Mouse (Mus musculus) telencephalon, adult 2 months (tissue): ENCODE results near the gene Lif.

Experiments used
- DNase-seq: peaks from one replicate; pipeline ENCODE4 v3.0.0-alpha.2; 2011; ENCODE audit warnings: low read depth, low spot score

Gene Lif

GRCm38 (mm10) chr11:4298615-4299014 lies 41.3 kb downstream of the Lif start:
- no peak for DNase-seq

GRCm38 (mm10) chr11:4299191-4299590 lies 41.8 kb downstream of the Lif start:
- no peak for DNase-seq

GRCm38 (mm10) chr11:4299735-4300474 lies 42.5 kb downstream of the Lif start:
- no peak for DNase-seq

DNA sequence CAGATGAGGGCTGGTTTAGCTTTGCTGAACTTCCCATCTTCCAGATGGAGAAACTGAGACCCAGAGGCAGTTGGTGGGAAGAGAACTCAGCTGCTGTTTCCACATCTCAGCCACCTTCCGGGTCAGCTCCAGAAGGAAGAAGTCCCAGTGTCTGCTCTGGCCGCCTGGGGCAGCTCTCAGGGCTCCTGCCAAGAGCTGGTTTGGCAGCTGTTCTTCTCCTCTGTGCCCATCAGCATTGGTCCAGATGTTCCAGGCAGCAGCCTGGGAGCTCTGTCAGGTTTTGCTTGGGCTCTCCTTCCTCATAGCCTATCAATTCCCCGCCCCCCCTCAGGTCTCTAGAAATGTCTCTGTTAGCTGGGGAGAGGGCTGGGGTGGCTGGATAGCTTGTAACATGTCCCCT lies 43.3 kb downstream of the Lif start:
- no peak for DNase-seq

DNA sequence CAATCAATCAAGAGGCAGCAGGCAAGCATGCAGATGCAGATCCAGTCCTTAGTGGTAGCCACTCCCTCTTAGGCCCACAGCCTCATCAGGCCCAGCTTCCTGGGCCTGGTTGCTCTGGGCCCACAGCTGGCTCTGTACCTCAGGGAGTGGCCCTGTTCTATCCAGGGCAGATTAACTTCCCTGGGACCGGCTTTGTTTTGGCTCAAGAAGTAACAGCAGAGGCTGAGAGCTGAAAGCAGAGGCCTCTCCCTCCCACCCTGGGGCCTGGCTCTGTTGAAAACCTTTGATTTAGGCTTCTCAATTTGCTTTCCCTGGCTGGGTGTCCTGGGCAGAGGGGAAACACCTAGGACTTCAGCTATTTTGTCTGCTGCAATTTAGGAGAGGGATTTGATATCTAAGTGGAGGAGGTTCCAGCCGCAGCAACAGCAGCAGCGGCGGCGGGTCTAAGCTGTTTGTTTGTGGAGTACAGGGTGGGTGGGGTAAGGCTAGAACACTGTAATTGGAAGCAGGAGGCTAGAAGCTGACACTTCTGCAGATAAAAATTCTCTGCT lies 45.1 kb downstream of the Lif start:
- no peak for DNase-seq

GRCm38 (mm10) chr11:4303033-4303432 lies 45.7 kb downstream of the Lif start:
- no peak for DNase-seq

- no peak for DNase-seq
Observed at GRCm38 (mm10) chr11:4304203-4304602, 46.8 kb downstream of the Lif start.

DNA sequence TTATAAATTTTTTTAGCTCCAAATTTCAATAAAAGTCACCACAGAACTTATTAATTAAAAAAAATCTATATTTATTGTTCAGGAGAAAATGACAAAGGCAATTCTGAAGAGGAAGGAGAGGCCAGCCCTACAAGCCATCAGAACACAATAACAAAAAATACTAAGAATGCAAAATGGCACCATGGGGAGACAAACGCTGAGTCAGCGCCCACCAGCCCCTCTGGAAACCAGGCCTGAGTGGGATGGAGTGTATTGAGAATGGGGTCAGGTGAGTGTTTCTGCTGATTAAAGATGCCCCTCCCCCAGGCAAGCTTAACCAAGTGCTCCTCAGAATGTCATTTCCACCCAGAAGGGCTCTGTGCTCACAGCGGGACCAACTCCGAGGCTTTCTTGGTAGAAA lies 47.7 kb downstream of the Lif start:
- no peak for DNase-seq

DNA sequence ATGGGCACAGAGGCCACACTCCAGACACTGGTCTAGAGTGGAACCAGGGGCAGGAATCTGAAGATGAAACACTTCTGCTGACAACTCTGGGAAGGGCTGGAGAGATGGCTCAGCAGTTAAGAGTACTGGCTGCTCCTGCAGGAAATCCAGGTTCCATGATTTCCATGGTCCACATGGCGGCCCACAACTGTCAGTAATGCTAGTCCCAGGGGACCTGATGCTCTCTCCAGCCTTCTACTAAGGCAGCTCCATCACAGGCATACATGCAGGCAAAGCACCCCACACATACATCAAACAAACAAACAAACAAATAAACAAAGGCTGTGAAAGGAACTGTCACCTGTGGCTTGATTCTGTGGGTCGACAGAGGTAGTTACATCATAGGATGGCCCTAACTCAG lies 48.7 kb downstream of the Lif start:
- DNase-seq = no peak

GRCm38 (mm10) chr11:4308060-4308513 lies 50.7 kb downstream of the Lif start:
- no peak for DNase-seq

DNA sequence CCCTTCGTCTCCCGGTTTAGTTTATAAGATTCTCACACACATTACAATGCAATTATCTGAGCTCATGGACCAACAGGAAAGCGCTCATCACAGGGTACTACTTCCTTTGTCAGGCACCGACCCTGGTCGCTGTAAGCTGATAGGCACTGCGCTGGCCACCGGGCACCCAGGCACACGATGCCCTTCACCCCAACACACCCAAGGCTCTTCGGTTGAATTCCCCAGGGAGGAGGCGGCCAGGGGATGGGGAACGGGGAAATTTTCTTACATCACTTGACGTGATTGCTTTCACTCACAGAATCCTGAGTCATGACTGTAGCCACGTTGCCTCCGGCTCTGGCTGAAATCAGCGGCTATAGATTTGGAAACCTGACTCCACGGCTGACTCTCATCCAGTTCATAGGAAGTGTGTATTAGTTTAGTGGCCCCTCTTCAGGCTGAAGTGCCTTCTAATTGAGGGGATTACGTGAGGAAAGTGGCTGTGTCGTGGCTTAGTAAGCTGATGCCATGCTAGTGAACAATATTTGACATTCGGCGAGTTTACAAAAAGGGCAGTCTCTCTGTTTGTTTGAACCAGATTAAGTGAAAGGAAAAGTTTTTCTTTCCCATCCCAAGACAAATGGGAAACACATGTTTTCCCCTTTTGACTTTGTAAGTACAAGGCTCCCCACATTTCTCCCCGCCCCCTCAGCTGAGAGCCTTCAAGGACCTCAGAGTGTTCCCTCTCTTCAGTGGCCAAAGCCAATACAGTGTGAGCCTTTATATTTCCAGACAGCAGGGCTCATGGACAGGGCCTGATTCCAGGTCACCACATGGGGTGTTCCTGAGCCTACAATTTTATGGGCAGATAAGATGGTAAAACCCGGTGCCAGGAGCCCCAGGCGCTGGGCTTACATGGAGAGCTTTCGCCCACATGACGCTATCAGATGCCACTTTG lies 51.4 kb downstream of the Lif start:
- DNase-seq = no peak

DNA sequence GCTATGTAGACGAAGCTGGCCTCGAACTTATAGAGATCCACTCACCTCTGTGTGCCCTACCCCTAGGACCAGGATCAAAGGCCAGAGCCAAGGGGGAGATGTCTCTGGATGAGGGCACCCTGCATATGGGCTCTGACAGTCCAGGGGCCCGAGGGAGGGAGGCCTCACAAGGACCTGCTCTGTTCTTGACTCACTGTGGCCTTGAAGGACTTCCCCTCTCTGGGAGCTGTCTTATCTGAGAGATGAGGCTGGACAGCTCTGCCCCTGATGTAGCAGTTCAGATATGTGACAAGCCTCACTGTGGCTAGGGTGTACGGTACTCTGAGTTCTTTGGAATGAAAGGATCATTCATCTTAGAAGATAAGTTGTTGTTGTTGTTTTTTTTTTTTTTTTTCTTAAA lies 52.3 kb downstream of the Lif start:
- no peak for DNase-seq

- no peak for DNase-seq
Observed at GRCm38 (mm10) chr11:4310324-4310723, 53.0 kb downstream of the Lif start.

- no peak for DNase-seq
Observed at GRCm38 (mm10) chr11:4312180-4312579, 54.8 kb downstream of the Lif start.

DNA sequence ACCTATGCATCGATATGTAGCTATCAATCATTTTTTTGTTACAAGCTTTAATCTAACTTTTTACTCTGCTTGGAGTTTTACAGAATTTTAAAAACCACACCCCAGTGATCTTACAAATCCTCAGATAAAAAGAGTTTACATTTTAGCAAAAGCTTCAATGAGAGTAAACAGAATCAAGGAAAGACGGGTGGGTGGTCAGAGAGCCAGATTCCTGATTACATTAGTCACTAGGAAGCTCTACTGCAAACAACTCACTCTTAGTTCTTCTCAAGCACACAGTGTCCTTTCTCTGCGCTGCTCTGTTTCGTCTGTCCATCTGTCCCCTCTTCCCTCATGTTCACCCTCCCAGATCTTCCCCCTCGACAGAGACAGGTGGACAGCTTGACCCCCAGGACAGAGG lies 59.9 kb downstream of the Lif start:
- no peak for DNase-seq

- no peak for DNase-seq
Observed at GRCm38 (mm10) chr11:4318011-4318410, 60.7 kb downstream of the Lif start.

- peak; percentile 3 for DNase-seq
Observed at GRCm38 (mm10) chr11:4319212-4319955, 62.0 kb downstream of the Lif start.

GRCm38 (mm10) chr11:4320876-4321275 lies 63.5 kb downstream of the Lif start:
- DNase-seq = no peak
